Mouse (Mus musculus): ENCODE data around the gene H60b. TPM values are rescaled to one million over a fixed set of nuclear protein-coding genes. Genes with fewer than 3 reads are reported as not detected.
"Not testable (repeated sequence)": the region's sequence is repeated elsewhere in the genome, so short reads cannot be mapped to it uniquely, and the experiment has no call there.

The H60b gene
- 0.32 TPM for polyA plus RNA-seq (2012; fragmentation: generic; extraction: Trizol)
- long read RNA-seq, experiment 1: 0 reads
- long read RNA-seq, experiment 2: 0 reads

DNA sequence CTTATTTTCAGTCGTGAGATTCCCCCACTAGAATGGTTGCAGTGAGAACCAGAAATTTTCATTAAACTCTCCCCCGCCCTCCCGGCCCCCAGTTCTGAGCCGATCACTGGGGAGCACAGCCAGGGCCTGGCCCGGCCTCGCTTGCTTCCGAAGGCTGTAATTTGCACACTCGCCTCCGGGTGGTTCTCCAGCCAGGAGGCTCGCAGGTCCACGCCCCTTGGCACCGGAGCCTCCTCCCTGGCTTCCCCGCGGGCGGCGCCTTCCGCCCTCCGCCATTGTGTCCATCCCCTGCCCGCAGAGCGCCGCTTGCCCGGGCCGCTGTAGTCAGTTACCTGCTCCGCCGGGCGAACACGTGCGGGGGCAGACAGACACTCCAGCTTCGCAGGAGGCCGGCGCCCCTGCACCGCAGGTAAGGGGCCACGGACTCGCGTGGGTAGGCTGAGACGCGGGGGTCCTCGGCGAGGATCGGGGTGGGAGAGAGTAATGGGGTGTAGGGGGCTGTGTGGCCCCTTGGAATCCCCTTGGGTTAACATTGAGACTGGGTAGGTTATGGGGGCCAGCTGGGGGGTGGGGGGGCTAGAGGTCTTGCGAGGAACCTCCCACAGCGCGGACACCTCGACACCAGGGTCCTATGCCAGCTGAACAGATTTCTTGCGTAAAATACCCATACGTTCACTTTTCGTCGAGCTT, at the start of gene H60b, which contains the start of gene Raet1e:
H60b (plus strand) TSS at position 277 of the 690 bp plus-strand sequence.
Raet1e (plus strand) TSS at position 260 of the 690 bp plus-strand sequence.
- H3ac ChIP-seq (ENCODE audit: control insufficient read depth, insufficient read length, low read depth): peak within 1 kb of the TSS; percentile 56
- peak within 1 kb of the TSS; percentile 37 for H3K4me3 ChIP-seq (ENCODE audit: insufficient read depth, poor library complexity, severe bottlenecking)
- H3K79me3 ChIP-seq (ENCODE audit: low read depth); H3K36me3 ChIP-seq (ENCODE audit: control insufficient read depth, insufficient read depth); H3K79me2 ChIP-seq (ENCODE audit: control insufficient read depth, insufficient read depth): not testable (repeated sequence)
- H3K27me3 ChIP-seq (ENCODE audit: control insufficient read depth, insufficient read depth, insufficient read length): peaks cover 11% of the 10 kb centered on the region

GRCm38 (mm10) chr10:22140665-22141280, 17.6 kb upstream of the H60b start:
- TF ChIP-seq USF1 (IDR thresholded peaks at IDR 0.05; ENCODE audit: low read depth): no peak
- TF ChIP-seq CTCF (IDR thresholded peaks at IDR 0.05; ENCODE audit: control insufficient read depth, insufficient read depth, insufficient read length): peak; percentile 36
- Histone ChIP-seq H3ac (ENCODE audit: control insufficient read depth, insufficient read length, low read depth) (peak overlapping the region; percentile 63), H3K79me3 (ENCODE audit: low read depth) (peaks cover 5% of the 10 kb centered on the region), H3K27me3 (ENCODE audit: control insufficient read depth, insufficient read depth, insufficient read length) (no peaks in the 10 kb centered on the region), H3K4me3 (ENCODE audit: insufficient read depth, poor library complexity, severe bottlenecking) (no peak overlapping the region), H3K36me3 (ENCODE audit: control insufficient read depth, insufficient read depth) (peaks cover 7% of the 10 kb centered on the region), H3K79me2 (ENCODE audit: control insufficient read depth, insufficient read depth) (peaks cover 6% of the 10 kb centered on the region)

DNA sequence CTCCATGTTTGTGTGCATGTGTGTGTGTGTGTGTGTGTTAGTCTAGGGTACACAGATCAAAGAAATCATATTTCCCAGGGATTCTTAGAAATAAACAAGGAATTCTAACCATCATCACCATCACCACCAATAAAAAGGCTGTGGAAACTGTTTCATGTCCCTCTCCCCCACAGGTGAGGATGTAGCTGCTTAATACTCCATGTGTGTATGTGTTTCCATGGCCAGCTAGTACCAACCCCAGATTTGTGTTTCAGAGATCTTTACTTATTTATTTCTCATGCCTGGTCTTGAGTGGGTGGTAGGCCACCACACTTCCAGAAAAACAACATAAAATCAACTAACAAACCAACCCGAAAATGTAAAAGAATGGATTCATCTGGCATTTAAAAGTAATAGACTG, 16.2 kb upstream of the H60b start:
- H3K36me3 ChIP-seq (ENCODE audit: control insufficient read depth, insufficient read depth): peaks cover 12% of the 10 kb centered on the region
- not testable (repeated sequence) for H3K79me3 ChIP-seq (ENCODE audit: low read depth); H3K4me3 ChIP-seq (ENCODE audit: insufficient read depth, poor library complexity, severe bottlenecking); H3ac ChIP-seq (ENCODE audit: control insufficient read depth, insufficient read length, low read depth); H3K27me3 ChIP-seq (ENCODE audit: control insufficient read depth, insufficient read depth, insufficient read length)
- peaks cover 14% of the 10 kb centered on the region for H3K79me2 ChIP-seq (ENCODE audit: control insufficient read depth, insufficient read depth)

DNA sequence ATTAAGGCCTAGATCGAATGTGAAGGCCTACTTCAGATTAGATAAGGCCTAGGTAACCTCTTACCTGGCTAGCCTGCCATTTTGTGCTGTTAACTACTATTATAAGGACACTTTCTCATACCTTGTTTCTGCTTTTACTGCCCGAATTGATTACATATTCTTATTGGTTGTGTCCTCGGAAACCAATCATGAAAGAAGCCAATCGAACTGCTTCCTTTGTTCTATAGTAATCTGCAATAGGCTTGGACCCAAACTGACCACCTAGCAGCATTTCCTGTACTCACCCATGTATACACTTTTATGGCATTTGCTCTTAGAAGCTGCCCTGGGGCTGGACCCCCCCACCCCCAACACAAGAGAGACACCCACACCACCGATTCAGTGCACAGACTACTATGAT, 15.5 kb upstream of the H60b start:
- Histone ChIP-seq H3K4me3 (ENCODE audit: insufficient read depth, poor library complexity, severe bottlenecking) (no peak overlapping the region), H3K79me3 (ENCODE audit: low read depth) (peaks cover 12% of the 10 kb centered on the region), H3K79me2 (ENCODE audit: control insufficient read depth, insufficient read depth) (peaks cover 22% of the 10 kb centered on the region), H3K36me3 (ENCODE audit: control insufficient read depth, insufficient read depth) (peaks cover 12% of the 10 kb centered on the region), H3K27me3 (ENCODE audit: control insufficient read depth, insufficient read depth, insufficient read length) (no peaks in the 10 kb centered on the region), H3ac (ENCODE audit: control insufficient read depth, insufficient read length, low read depth) (no peak overlapping the region)
- TF ChIP-seq FOSL1 (IDR thresholded peaks at IDR 0.05; ENCODE audit: insufficient read depth, low read length, poor library complexity, severe bottlenecking) (no peak), MYOD1 (IDR thresholded peaks at IDR 0.05; ENCODE audit: control insufficient read depth, insufficient read length, low read depth) (no peak), CTCF (IDR thresholded peaks at IDR 0.05; ENCODE audit: control insufficient read depth, insufficient read depth, insufficient read length) (no peak)

- H3K79me2 ChIP-seq (ENCODE audit: control insufficient read depth, insufficient read depth): peaks cover 28% of the 10 kb centered on the region
- TF ChIP-seq CTCF (IDR thresholded peaks at IDR 0.05; ENCODE audit: control insufficient read depth, insufficient read depth, insufficient read length) (peak; percentile 17), FOSL1 (IDR thresholded peaks at IDR 0.05; ENCODE audit: insufficient read depth, low read length, poor library complexity, severe bottlenecking) (no peak), MAX (IDR thresholded peaks at IDR 0.05) (no peak), USF1 (IDR thresholded peaks at IDR 0.05; ENCODE audit: low read depth) (no peak), MYOD1 (IDR thresholded peaks at IDR 0.05; ENCODE audit: control insufficient read depth, insufficient read length, low read depth) (no peak), CEBPB (IDR thresholded peaks at IDR 0.05; ENCODE audit: low read depth) (no peak)
- peaks cover 12% of the 10 kb centered on the region for H3K36me3 ChIP-seq (ENCODE audit: control insufficient read depth, insufficient read depth)
- H3K27me3 ChIP-seq (ENCODE audit: control insufficient read depth, insufficient read depth, insufficient read length): peaks cover 17% of the 10 kb centered on the region
- H3ac ChIP-seq (ENCODE audit: control insufficient read depth, insufficient read length, low read depth): peak overlapping the region; percentile 94
- peaks cover 14% of the 10 kb centered on the region for H3K79me3 ChIP-seq (ENCODE audit: low read depth)
- H3K4me3 ChIP-seq (ENCODE audit: insufficient read depth, poor library complexity, severe bottlenecking): peak overlapping the region; percentile 76
Measured at GRCm38 (mm10) chr10:22148441-22149072, 9.8 kb upstream of the H60b start.

- H3K4me3 ChIP-seq (ENCODE audit: insufficient read depth, poor library complexity, severe bottlenecking): peak within 1 kb of the TSS; percentile 76
- H3K36me3 ChIP-seq (ENCODE audit: control insufficient read depth, insufficient read depth): peaks cover 12% of the 10 kb centered on the region
- peak within 1 kb of the TSS; percentile 94 for H3ac ChIP-seq (ENCODE audit: control insufficient read depth, insufficient read length, low read depth)
- peaks cover 21% of the 10 kb centered on the region for H3K27me3 ChIP-seq (ENCODE audit: control insufficient read depth, insufficient read depth, insufficient read length)
- H3K79me3 ChIP-seq (ENCODE audit: low read depth): peaks cover 14% of the 10 kb centered on the region
- no peak for TF ChIP-seq CTCF (IDR thresholded peaks at IDR 0.05; ENCODE audit: control insufficient read depth, insufficient read depth, insufficient read length)
- no peak for TF ChIP-seq MYOD1 (IDR thresholded peaks at IDR 0.05; ENCODE audit: control insufficient read depth, insufficient read length, low read depth)
- TF ChIP-seq CEBPB (IDR thresholded peaks at IDR 0.05; ENCODE audit: low read depth): no peak
- TF ChIP-seq FOSL1 (IDR thresholded peaks at IDR 0.05; ENCODE audit: insufficient read depth, low read length, poor library complexity, severe bottlenecking): no peak
- TF ChIP-seq MYOG (IDR thresholded peaks at IDR 0.05; ENCODE audit: control insufficient read depth, extremely low read depth, insufficient read length): no peak
- no peak for TF ChIP-seq MAX (IDR thresholded peaks at IDR 0.05)
- peaks cover 28% of the 10 kb centered on the region for H3K79me2 ChIP-seq (ENCODE audit: control insufficient read depth, insufficient read depth)
Measured at GRCm38 (mm10) chr10:22149073-22149690, 9.2 kb upstream of the H60b start, which contains the start of gene E030030I06Rik. Gene E030030I06Rik, minus strand, starts transcription at chr10:22149270.

Measured in C2C12 (cell line).